Mouse (Mus musculus): ENCODE data around the gene Zbtb20. TPM values are rescaled to one million over a fixed set of nuclear protein-coding genes. Genes with fewer than 3 reads are reported as not detected.

Gene Zbtb20
- polyA plus RNA-seq, 1 experiment from 2014 or later = 80.6 TPM

DNA sequence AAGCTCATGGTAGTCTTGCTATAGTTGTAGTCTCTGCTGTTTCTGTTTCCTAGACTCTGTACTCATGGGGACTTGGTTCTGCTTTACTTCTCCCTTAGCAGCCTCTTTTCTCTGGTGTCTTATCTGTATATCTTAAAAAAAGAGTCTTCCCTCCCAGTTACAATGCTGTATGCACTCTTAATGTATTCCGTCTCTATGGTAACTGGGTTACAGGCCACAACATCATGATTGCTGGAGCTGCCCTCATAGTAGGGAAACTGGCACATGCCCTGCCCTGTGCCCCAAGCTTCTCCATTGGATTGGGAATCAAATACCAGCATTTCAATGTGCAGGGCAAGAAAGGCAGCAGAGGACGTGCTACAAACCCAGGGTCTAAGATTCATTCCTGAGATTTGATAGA lies 567.4 kb downstream of the Zbtb20 start:
- no peaks in the 10 kb centered on the region for H3K36me3 ChIP-seq (ENCODE audit: control insufficient read depth, insufficient read depth, low read length)
- ATAC-seq (ENCODE audit: low FRiP score, low TSS enrichment) (no peak), DNase-seq (peak; percentile 47)
- H3K4me3 ChIP-seq (replicated peaks; ENCODE audit: low read depth, low read length) = no peak overlapping the region
- whole genome bisulfite sequencing = 67% methylated on average over 2 of the region's 2 CpGs
- H3K4me1 ChIP-seq (ENCODE audit: control insufficient read depth, insufficient read depth, low read length) = peaks cover 6% of the 10 kb centered on the region
- no peak overlapping the region for H3K27ac ChIP-seq (replicated peaks; ENCODE audit: low read depth, low read length)
- H3K27me3 ChIP-seq (ENCODE audit: control insufficient read depth, insufficient read depth, low read length) = no peaks in the 10 kb centered on the region
- H3K9me3 ChIP-seq (ENCODE audit: control insufficient read depth, low read length) = no peaks in the 10 kb centered on the region
- H3K4me2 ChIP-seq (ENCODE audit: low read length) = no peak overlapping the region
- H3K9ac ChIP-seq (replicated peaks; ENCODE audit: low read length) = no peak overlapping the region

DNA sequence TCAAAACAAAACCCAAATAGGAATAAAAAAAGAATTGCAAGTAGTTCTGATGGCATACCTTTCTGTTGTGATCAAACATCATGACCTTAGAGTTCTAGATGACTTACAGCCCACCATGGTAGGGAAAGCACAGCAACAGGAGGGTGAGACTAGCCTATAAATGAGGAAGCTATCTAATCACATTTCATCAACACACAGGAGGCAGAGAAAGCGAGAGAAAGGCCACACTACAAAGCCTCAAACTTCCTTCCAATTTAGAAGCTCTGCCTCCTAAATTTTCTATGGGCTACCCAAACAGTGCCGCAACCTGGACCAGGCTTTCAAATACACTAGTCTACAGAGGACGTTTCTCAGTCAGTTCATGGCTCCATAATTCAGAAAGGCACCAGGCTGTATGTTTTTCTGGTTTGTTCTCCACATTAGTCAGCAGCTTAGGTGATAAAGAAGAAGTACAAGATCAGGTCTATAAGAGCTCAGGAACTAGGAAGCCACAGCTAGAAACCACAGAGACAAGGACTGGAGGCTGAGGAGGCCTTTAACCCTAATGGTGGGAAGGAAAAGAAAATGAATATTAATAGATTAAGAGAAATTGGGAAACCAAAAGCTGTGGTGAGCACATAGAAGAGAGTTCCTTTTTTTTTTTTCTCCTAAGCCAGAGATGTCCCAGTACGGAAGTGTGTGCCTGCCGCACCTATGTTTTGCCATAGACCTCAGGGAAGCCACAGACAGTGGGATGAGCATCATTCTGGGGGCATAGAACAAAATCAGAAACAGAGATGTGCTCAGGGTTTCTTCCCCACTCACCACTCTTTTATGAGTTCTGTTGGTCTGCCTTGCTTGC lies 572.7 kb downstream of the Zbtb20 start:
- WGBS = 92% methylated on average over 5 of the region's 5 CpGs
- DNase-seq (no peak), ATAC-seq (ENCODE audit: low FRiP score, low TSS enrichment) (no peak)
- Histone ChIP-seq H3K27ac (replicated peaks; ENCODE audit: low read depth, low read length) (no peak overlapping the region), H3K27me3 (ENCODE audit: control insufficient read depth, insufficient read depth, low read length) (no peaks in the 10 kb centered on the region), H3K36me3 (ENCODE audit: control insufficient read depth, insufficient read depth, low read length) (no peaks in the 10 kb centered on the region), H3K4me1 (ENCODE audit: control insufficient read depth, insufficient read depth, low read length) (peaks cover under 1% of the 10 kb centered on the region), H3K4me3 (replicated peaks; ENCODE audit: low read depth, low read length) (no peak overlapping the region), H3K9me3 (ENCODE audit: control insufficient read depth, low read length) (no peaks in the 10 kb centered on the region), H3K9ac (replicated peaks; ENCODE audit: low read length) (no peak overlapping the region), H3K4me2 (ENCODE audit: low read length) (no peak overlapping the region)

DNA sequence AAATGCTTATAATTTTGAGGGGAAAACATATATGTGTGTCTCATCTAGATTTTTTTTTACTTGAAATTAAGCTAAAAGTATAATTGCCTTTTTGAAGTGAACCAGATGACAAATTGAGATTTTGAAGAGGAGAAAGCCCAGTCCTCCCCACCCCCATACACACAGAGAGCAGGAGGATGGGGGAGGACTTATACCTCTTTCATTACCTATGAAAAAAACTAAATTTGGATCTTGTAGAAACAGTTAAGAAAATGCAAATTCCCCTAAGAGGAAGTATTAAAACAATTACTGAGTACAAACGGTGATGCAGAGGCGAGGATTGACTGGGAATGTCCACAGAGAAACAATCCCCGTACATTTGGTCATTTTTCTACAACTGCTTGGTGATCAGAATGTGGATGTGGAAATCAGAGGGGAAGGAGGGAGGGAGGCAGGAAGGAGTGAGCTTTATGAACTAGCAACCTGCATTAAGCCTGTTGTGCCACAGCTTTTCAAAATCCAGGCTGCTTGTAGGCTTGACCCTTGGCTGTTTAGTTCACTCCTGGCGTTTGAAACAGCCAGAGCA lies 578.8 kb downstream of the Zbtb20 start:
- Histone ChIP-seq H3K36me3 (ENCODE audit: control insufficient read depth, insufficient read depth, low read length) (no peaks in the 10 kb centered on the region), H3K9ac (replicated peaks; ENCODE audit: low read length) (no peak overlapping the region), H3K4me1 (ENCODE audit: control insufficient read depth, insufficient read depth, low read length) (no peaks in the 10 kb centered on the region), H3K9me3 (ENCODE audit: control insufficient read depth, low read length) (no peaks in the 10 kb centered on the region), H3K4me3 (replicated peaks; ENCODE audit: low read depth, low read length) (no peak overlapping the region), H3K27me3 (ENCODE audit: control insufficient read depth, insufficient read depth, low read length) (no peaks in the 10 kb centered on the region), H3K4me2 (ENCODE audit: low read length) (no peak overlapping the region), H3K27ac (replicated peaks; ENCODE audit: low read depth, low read length) (no peak overlapping the region)
- 70% methylated on average over 4 of the region's 4 CpGs for WGBS
- ATAC-seq (ENCODE audit: low FRiP score, low TSS enrichment) (no peak), DNase-seq (no peak)

DNA sequence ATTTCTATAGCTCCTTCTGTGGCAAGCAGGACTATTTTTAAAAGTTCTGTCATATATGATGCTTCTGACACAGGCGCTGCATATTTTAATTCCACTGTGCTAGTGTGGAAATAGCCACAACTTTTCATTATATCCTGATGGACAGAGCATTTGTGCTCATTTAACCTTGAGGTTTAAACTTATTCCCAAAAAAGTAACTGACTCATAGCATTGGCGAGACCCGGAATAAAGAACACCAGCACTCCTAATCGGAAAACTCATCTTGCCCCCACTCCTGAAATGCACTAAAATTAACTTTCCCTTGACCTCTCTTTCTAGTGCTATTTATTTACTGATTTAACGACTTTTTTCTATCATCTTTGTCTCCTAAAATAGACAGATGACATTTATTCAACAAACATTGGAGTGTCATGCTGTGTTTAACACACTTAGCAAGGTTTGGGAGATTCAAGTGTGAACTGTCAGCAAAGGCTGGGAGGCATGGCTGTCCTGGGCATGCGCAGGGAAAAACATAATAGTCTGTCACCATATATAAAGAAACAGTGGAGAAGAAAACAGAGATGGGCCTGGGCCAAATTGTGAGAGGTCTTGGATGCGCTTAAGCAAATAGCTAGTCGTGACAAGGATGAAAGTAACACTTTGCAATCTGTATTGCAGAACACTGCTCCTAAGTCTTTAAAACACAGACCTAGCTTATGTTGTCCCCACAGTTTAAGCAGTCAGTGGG lies 580.9 kb downstream of the Zbtb20 start:
- no peaks in the 10 kb centered on the region for H3K36me3 ChIP-seq (ENCODE audit: control insufficient read depth, insufficient read depth, low read length)
- H3K4me1 ChIP-seq (ENCODE audit: control insufficient read depth, insufficient read depth, low read length) = no peaks in the 10 kb centered on the region
- 81% methylated on average over 8 of the region's 8 CpGs for WGBS
- no peak overlapping the region for H3K9ac ChIP-seq (replicated peaks; ENCODE audit: low read length)
- H3K27ac ChIP-seq (replicated peaks; ENCODE audit: low read depth, low read length) = no peak overlapping the region
- no peak for ATAC-seq (ENCODE audit: low FRiP score, low TSS enrichment)
- no peaks in the 10 kb centered on the region for H3K27me3 ChIP-seq (ENCODE audit: control insufficient read depth, insufficient read depth, low read length)
- no peak overlapping the region for H3K4me2 ChIP-seq (ENCODE audit: low read length)
- no peak overlapping the region for H3K4me3 ChIP-seq (replicated peaks; ENCODE audit: low read depth, low read length)
- H3K9me3 ChIP-seq (ENCODE audit: control insufficient read depth, low read length) = no peaks in the 10 kb centered on the region
- DNase-seq = no peak

DNA sequence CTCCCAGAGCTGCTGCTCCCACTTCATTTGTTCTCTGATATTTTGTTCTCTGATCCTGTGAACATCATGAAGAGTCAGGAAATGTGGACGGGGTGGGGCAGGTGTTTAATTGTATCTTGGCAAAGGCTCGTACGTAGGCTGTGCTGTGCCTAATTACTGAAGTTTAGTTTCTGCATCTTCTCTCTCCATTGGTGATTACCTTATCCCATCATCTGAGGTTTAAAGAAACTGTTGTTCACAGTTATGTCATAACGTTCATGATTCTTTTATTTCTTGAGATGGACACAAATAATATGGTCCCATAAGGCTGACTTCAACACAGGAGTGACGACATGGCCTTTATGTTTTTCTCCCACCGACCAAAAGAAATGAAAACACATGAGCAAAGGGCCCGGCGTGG lies 582.1 kb downstream of the Zbtb20 start:
- no peaks in the 10 kb centered on the region for H3K36me3 ChIP-seq (ENCODE audit: control insufficient read depth, insufficient read depth, low read length)
- H3K4me2 ChIP-seq (ENCODE audit: low read length) = no peak overlapping the region
- no peaks in the 10 kb centered on the region for H3K9me3 ChIP-seq (ENCODE audit: control insufficient read depth, low read length)
- H3K4me3 ChIP-seq (replicated peaks; ENCODE audit: low read depth, low read length) = no peak overlapping the region
- no peak overlapping the region for H3K27ac ChIP-seq (replicated peaks; ENCODE audit: low read depth, low read length)
- ATAC-seq (ENCODE audit: low FRiP score, low TSS enrichment) (no peak), DNase-seq (no peak)
- WGBS = 87% methylated on average over 8 of the region's 8 CpGs
- H3K4me1 ChIP-seq (ENCODE audit: control insufficient read depth, insufficient read depth, low read length) = no peaks in the 10 kb centered on the region
- H3K27me3 ChIP-seq (ENCODE audit: control insufficient read depth, insufficient read depth, low read length) = no peaks in the 10 kb centered on the region
- H3K9ac ChIP-seq (replicated peaks; ENCODE audit: low read length) = no peak overlapping the region

DNA sequence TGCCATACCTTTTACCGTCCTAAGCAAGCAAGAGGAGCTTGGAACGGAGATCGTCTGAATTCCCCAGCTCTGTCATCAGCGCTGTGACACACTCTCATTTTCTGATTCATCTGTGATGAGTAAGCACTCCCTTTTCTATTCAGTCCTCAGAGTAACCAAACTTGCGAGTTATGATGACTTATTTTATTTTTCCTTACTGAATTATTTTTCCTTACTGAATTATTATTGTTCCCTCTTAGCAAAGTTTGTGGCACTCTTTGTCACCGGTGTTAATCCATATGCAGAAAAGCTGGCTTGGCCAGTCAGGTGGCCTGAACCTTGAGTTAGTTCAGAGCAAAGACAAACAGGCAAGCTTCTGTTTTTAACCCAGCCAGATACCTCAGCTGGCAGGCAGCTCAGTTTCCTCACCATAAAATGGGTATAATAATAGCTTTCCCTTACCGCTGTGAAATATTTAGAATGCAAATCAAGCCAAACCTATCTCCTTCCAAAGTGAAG lies 583.1 kb downstream of the Zbtb20 start:
- Histone ChIP-seq H3K27ac (replicated peaks; ENCODE audit: low read depth, low read length) (no peak overlapping the region), H3K36me3 (ENCODE audit: control insufficient read depth, insufficient read depth, low read length) (no peaks in the 10 kb centered on the region), H3K27me3 (ENCODE audit: control insufficient read depth, insufficient read depth, low read length) (no peaks in the 10 kb centered on the region), H3K9ac (replicated peaks; ENCODE audit: low read length) (no peak overlapping the region), H3K4me2 (ENCODE audit: low read length) (no peak overlapping the region), H3K9me3 (ENCODE audit: control insufficient read depth, low read length) (no peaks in the 10 kb centered on the region), H3K4me1 (ENCODE audit: control insufficient read depth, insufficient read depth, low read length) (peaks cover 3% of the 10 kb centered on the region; the same call in 1 of the 2 replicates), H3K4me3 (replicated peaks; ENCODE audit: low read depth, low read length) (no peak overlapping the region)
- DNase-seq (no peak), ATAC-seq (ENCODE audit: low FRiP score, low TSS enrichment) (no peak)
- 76% methylated on average over 7 of the region's 7 CpGs for WGBS

DNA sequence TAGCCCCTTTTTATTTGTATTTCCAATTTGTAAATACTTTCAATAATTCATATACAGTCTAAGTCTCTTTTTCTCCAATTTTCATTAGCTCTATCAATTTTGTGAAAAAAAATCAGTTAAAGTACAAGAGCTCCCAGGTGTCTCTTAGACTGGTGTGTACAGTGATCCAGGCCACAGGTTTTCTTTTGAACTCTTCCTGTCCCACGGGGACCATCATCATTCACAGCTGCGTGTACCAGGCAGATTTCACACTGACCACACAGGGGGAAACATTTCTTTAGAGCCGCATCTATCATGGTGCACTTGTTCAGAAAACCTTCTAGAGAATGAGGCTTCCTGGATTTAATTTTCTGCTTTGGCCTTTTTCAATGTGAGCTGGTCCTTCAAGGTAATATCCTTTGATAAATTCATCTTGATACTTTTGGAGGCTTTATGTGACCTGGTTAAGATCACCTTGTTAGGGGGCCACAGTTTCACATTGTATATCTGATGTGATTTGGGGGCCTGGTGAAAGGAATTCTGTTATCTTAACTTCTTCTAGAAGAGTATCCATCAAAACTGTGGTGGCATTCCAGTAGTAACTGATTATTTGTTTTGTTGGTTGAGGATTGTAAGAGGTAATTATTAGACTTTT lies 586.2 kb downstream of the Zbtb20 start:
- Histone ChIP-seq H3K27ac (replicated peaks; ENCODE audit: low read depth, low read length) (no peak overlapping the region), H3K36me3 (ENCODE audit: control insufficient read depth, insufficient read depth, low read length) (no peaks in the 10 kb centered on the region), H3K9ac (replicated peaks; ENCODE audit: low read length) (no peak overlapping the region), H3K9me3 (ENCODE audit: control insufficient read depth, low read length) (no peaks in the 10 kb centered on the region), H3K4me3 (replicated peaks; ENCODE audit: low read depth, low read length) (no peak overlapping the region), H3K4me2 (ENCODE audit: low read length) (no peak overlapping the region), H3K27me3 (ENCODE audit: control insufficient read depth, insufficient read depth, low read length) (no peaks in the 10 kb centered on the region), H3K4me1 (ENCODE audit: control insufficient read depth, insufficient read depth, low read length) (peaks cover 14% of the 10 kb centered on the region; the same call in 1 of the 2 replicates)
- no peak for ATAC-seq (ENCODE audit: low FRiP score, low TSS enrichment)
- no peak for DNase-seq
- 76% methylated on average over 3 of the region's 3 CpGs for WGBS

All from midbrain, embryonic 14.5 days (tissue).